Mouse (Mus musculus) olfactory bulb, adult 2 months (tissue): ENCODE results near the gene Cd44. TPM values are rescaled to one million over a fixed set of nuclear protein-coding genes. Genes with fewer than 3 reads are reported as not detected.

Experiments
- H3K27ac ChIP-seq: fragments of 200-500 bp; 2 replicates; pipeline ENCODE4 v1.5.1; 2012; ENCODE audit warnings: low read depth, low read length; ENCODE audit not compliant: insufficient read depth
- H3K4me1 ChIP-seq: fragments of 200-500 bp; 2 replicates; pipeline ENCODE4 v1.6.1; 2012; ENCODE audit warnings: low read length; ENCODE audit not compliant: control insufficient read depth, insufficient read depth
- H3K4me3 ChIP-seq: fragments of 200-500 bp; 2 replicates; pipeline ENCODE4 v1.5.1; 2012; ENCODE audit warnings: mild to moderate bottlenecking, low read depth, low read length, moderate library complexity; ENCODE audit not compliant: insufficient read depth
- CTCF ChIP-seq: fragments of 200-500 bp; IDR thresholded peaks from 2 replicates; pipeline ENCODE4 v1.5.1; 2012; ENCODE audit warnings: low read depth, mild to moderate bottlenecking, low read length, moderate library complexity; ENCODE audit not compliant: insufficient read depth
- POLR2A ChIP-seq: fragments of 200-500 bp; IDR thresholded peaks from 2 replicates; pipeline ENCODE4 v1.6.1; 2012; ENCODE audit warnings: mild to moderate bottlenecking, low read depth, low read length, moderate library complexity; ENCODE audit not compliant: insufficient read depth
- WGBS: fragments of 180-500 bp; shearing (Covaris S2); methylation state at CpG from one replicate; pipeline ENCODE4 v1.1.7; 2018; 5-methylcytosine and 5-hydroxymethylcytosine counted together
- polyA plus RNA-seq: library from polyadenylated mRNA; stranded (reverse); fragments of >200 nt; gene quantifications from 2 replicates; pipeline ENCODE4 v1.2.4, GENCODE M21; 2012; ENCODE audit warnings: low replicate concordance; ENCODE audit not compliant: missing spikeins, insufficient read depth, insufficient read length

Cd44 gene
- polyA plus RNA-seq, 1 experiment, result not detected

- Histone ChIP-seq H3K4me1 (peaks cover 7% of the 10 kb centered on the region), H3K27ac (no peak overlapping the region), H3K4me3 (no peak overlapping the region)
- TF ChIP-seq POLR2A, result no peak
- no peak for TF ChIP-seq CTCF
- WGBS, result 83% methylated on average over 7 of the region's 7 CpGs
These were observed 1.2 kb downstream of the Cd44 start for GRCm38 (mm10) chr2:102900230-102900721.

- Histone ChIP-seq H3K4me3 (no peak overlapping the region), H3K4me1 (peaks cover 9% of the 10 kb centered on the region), H3K27ac (no peak overlapping the region)
- TF ChIP-seq CTCF (no peak), POLR2A (no peak)
- 86% methylated on average over 3 of the region's 3 CpGs for WGBS
These were observed 2.2 kb downstream of the Cd44 start for GRCm38 (mm10) chr2:102899238-102899637.

GRCm38 (mm10) chr2:102898585-102898984, 2.9 kb downstream of the Cd44 start:
- no peak overlapping the region for H3K4me3 ChIP-seq
- TF ChIP-seq POLR2A, result no peak
- no peak for TF ChIP-seq CTCF
- no peak overlapping the region for H3K27ac ChIP-seq
- whole genome bisulfite sequencing, result 86% methylated on average over 3 of the region's 3 CpGs
- H3K4me1 ChIP-seq, result peaks cover 9% of the 10 kb centered on the region

- whole genome bisulfite sequencing, result 95% methylated on average over 8 of the region's 8 CpGs
- H3K27ac ChIP-seq, result no peak overlapping the region
- no peak overlapping the region for H3K4me3 ChIP-seq
- TF ChIP-seq POLR2A (no peak), CTCF (no peak)
- H3K4me1 ChIP-seq, result peaks cover 7% of the 10 kb centered on the region
These were observed 5.3 kb downstream of the Cd44 start for GRCm38 (mm10) chr2:102896154-102896553.

GRCm38 (mm10) chr2:102895197-102895596, 6.3 kb downstream of the Cd44 start:
- H3K4me1 ChIP-seq, result 0 out of 2 replicates have a peak, but pooled peaks cover 3% of the 10 kb centered on the region
- WGBS, result 90% methylated on average over 1 of the region's 1 CpGs
- H3K27ac ChIP-seq, result no peak overlapping the region
- TF ChIP-seq POLR2A, result no peak
- no peak for TF ChIP-seq CTCF
- H3K4me3 ChIP-seq, result no peak overlapping the region

- Histone ChIP-seq H3K4me3 (no peak overlapping the region), H3K4me1 (0 out of 2 replicates have a peak, but pooled peaks cover 3% of the 10 kb centered on the region), H3K27ac (no peak overlapping the region)
- WGBS, result 75% methylated on average over 4 of the region's 4 CpGs
- TF ChIP-seq POLR2A (no peak), CTCF (no peak)
These were observed 6.7 kb downstream of the Cd44 start for GRCm38 (mm10) chr2:102894785-102895184.

GRCm38 (mm10) chr2:102888688-102889225, 12.7 kb downstream of the Cd44 start:
- Histone ChIP-seq H3K27ac (no peak overlapping the region), H3K4me3 (no peak overlapping the region), H3K4me1 (no peaks in the 10 kb centered on the region)
- no peak for TF ChIP-seq CTCF
- TF ChIP-seq POLR2A, result no peak
- WGBS, result 34% methylated on average over 3 of the region's 3 CpGs

- H3K4me1 ChIP-seq, result peaks cover 2% of the 10 kb centered on the region; the same call in 1 of the 2 replicates
- 98% methylated on average over 1 of the region's 1 CpGs for WGBS
- H3K4me3 ChIP-seq, result no peak overlapping the region
- H3K27ac ChIP-seq, result no peak overlapping the region
- TF ChIP-seq CTCF, result no peak
These were observed 14.3 kb downstream of the Cd44 start for GRCm38 (mm10) chr2:102887137-102887536.

- H3K27ac ChIP-seq, result no peak overlapping the region
- no peak for TF ChIP-seq CTCF
- no peak for TF ChIP-seq POLR2A
- no peak overlapping the region for H3K4me3 ChIP-seq
- 95% methylated on average over 6 of the region's 6 CpGs for WGBS
- H3K4me1 ChIP-seq, result peaks cover 4% of the 10 kb centered on the region; the same call in 1 of the 2 replicates
These were observed 15.0 kb downstream of the Cd44 start for GRCm38 (mm10) chr2:102886306-102886935.
